Mouse (Mus musculus) neural tube, embryonic 11.5 days (tissue): ENCODE measurements around the gene Zfp131. TPM values are rescaled to one million over a fixed set of nuclear protein-coding genes. Genes with fewer than 3 reads are reported as not detected.
"Not testable (repeated sequence)": the region's sequence is repeated elsewhere in the genome, so short reads cannot be mapped to it uniquely, and the experiment has no call there.

ENCODE experiments used
- ATAC-seq: fragments of 200-750 bp; cut with Nextera tagmentation; 2 replicates; pipeline ENCODE4 v1.8.0; 2017; ENCODE audit warnings: moderate number of reproducible peaks, mild to moderate bottlenecking, moderate TSS enrichment, moderate library complexity; ENCODE audit not compliant: insufficient read depth, low FRiP score, low TSS enrichment
- DNase-seq: peaks from one replicate; pipeline ENCODE4 v3.0.0-alpha.2; 2015; ENCODE audit warnings: low spot score
- H3K27ac ChIP-seq: fragments of 300-500 bp; sonication (generic); 2 replicates; pipeline ENCODE4 v1.5.1; 2014; ENCODE audit warnings: low read depth, mild to moderate bottlenecking, low read length
- H3K27me3 ChIP-seq: fragments of 300-500 bp; sonication (generic); 2 replicates; pipeline ENCODE4 v1.6.1; 2014; ENCODE audit warnings: mild to moderate bottlenecking, low read length, mixed read lengths; ENCODE audit not compliant: control insufficient read depth, insufficient read depth
- H3K36me3 ChIP-seq: fragments of 300-500 bp; sonication (generic); 2 replicates; pipeline ENCODE4 v1.6.1; 2014; ENCODE audit warnings: mild to moderate bottlenecking, low read length, moderate library complexity, mixed read lengths; ENCODE audit not compliant: control insufficient read depth, insufficient read depth
- H3K4me1 ChIP-seq: fragments of 300-500 bp; sonication (generic); 2 replicates; pipeline ENCODE4 v1.6.1; 2014; ENCODE audit warnings: low read length, mixed read lengths; ENCODE audit not compliant: control insufficient read depth, insufficient read depth
- H3K4me2 ChIP-seq: fragments of 300-500 bp; sonication (generic); 2 replicates; pipeline ENCODE4 v1.6.1; 2014; ENCODE audit warnings: low read depth, mild to moderate bottlenecking, moderate library complexity
- H3K4me3 ChIP-seq: fragments of 300-500 bp; sonication (generic); 2 replicates; pipeline ENCODE4 v1.5.1; 2014; ENCODE audit warnings: low read depth, low read length
- H3K9ac ChIP-seq: fragments of 300-500 bp; sonication (generic); 2 replicates; pipeline ENCODE4 v1.6.1; 2014; ENCODE audit warnings: mild to moderate bottlenecking, low read length
- H3K9me3 ChIP-seq: fragments of 300-500 bp; sonication (generic); 2 replicates; pipeline ENCODE4 v1.6.1; 2016; ENCODE audit warnings: low read length; ENCODE audit not compliant: control insufficient read depth
- WGBS: fragments of 180-500 bp; shearing (Covaris S2); extraction: QIAGEN DNeasy Blood & Tissue Kit; methylation state at CpG from one replicate; pipeline ENCODE4 v1.1.7; 2014; 5-methylcytosine and 5-hydroxymethylcytosine counted together
- polyA plus RNA-seq: library from polyadenylated mRNA; unstranded; fragments of >200 nt; fragmentation: Nextera tagmentation; extraction: Ambion mirVana; gene quantifications from 2 replicates; pipeline ENCODE4 v1.2.1, GENCODE M21; 2014

Gene Zfp131
- 40.6 and 42.4 TPM in 2 replicates for polyA plus RNA-seq

- Histone ChIP-seq H3K4me3 (peak within 1 kb of the TSS; percentile 57), H3K9ac (peak within 1 kb of the TSS; percentile 74), H3K27ac (peak within 1 kb of the TSS; percentile 69), H3K9me3 (no peaks in the 10 kb centered on the region), H3K36me3 (peaks cover 4% of the 10 kb centered on the region), H3K4me1 (peaks cover 8% of the 10 kb centered on the region; the same call in 1 of the 2 replicates), H3K4me2 (peak within 1 kb of the TSS; percentile 78), H3K27me3 (no peaks in the 10 kb centered on the region)
- ATAC-seq (peak; percentile 96), DNase-seq (peak; percentile 97)
- under 1% methylated on average over 44 of the region's 86 CpGs for WGBS
Observed at GRCm38 (mm10) chr13:119790761-119791579, at the start of gene Zfp131. Zfp131 (minus strand) TSS chr13:119790889.

- H3K27me3 ChIP-seq, H3K4me1 ChIP-seq, H3K9ac ChIP-seq, H3K27ac ChIP-seq, H3K4me2 ChIP-seq, H3K9me3 ChIP-seq, H3K4me3 ChIP-seq, ATAC-seq, H3K36me3 ChIP-seq: not testable (repeated sequence)
- 31% methylated on average over 6 of the region's 6 CpGs for WGBS
- peak; percentile 10 for DNase-seq
Observed at GRCm38 (mm10) chr13:119839982-119840381, 49.3 kb upstream of the Zfp131 start.

GRCm38 (mm10) chr13:119837719-119838337 lies 47.1 kb upstream of the Zfp131 start:
- H3K9me3 ChIP-seq, H3K4me3 ChIP-seq, H3K4me2 ChIP-seq, H3K27me3 ChIP-seq, H3K27ac ChIP-seq, H3K36me3 ChIP-seq, H3K9ac ChIP-seq, H3K4me1 ChIP-seq: not testable (repeated sequence)
- ATAC-seq = peak; percentile 54; the same call in 1 of the 2 replicates
- 4% methylated on average over 14 of the region's 23 CpGs for WGBS
- DNase-seq = peak; percentile 72

GRCm38 (mm10) chr13:119836324-119836811 lies 45.7 kb upstream of the Zfp131 start:
- not testable (repeated sequence) for H3K4me1 ChIP-seq, H3K27ac ChIP-seq, H3K4me3 ChIP-seq, H3K9me3 ChIP-seq, H3K9ac ChIP-seq, H3K36me3 ChIP-seq, H3K27me3 ChIP-seq
- DNase-seq (peak; percentile 53), ATAC-seq (peak; percentile 80)
- H3K4me2 ChIP-seq = peak overlapping the region; percentile 27
- 15% methylated on average over 22 of the region's 23 CpGs for WGBS

GRCm38 (mm10) chr13:119835320-119836056 lies 44.8 kb upstream of the Zfp131 start, which contains the start of gene D13Ertd608e:
D13Ertd608e (plus strand) TSS chr13:119836006.
- H3K9ac ChIP-seq, H3K9me3 ChIP-seq, H3K27ac ChIP-seq, H3K4me3 ChIP-seq, H3K4me1 ChIP-seq, H3K36me3 ChIP-seq, H3K27me3 ChIP-seq: not testable (repeated sequence)
- peak within 1 kb of the TSS; percentile 27 for H3K4me2 ChIP-seq
- ATAC-seq (peak; percentile 58), DNase-seq (peak; percentile 58)
- WGBS = 19% methylated on average over 18 of the region's 25 CpGs

GRCm38 (mm10) chr13:119830116-119830515 lies 39.4 kb upstream of the Zfp131 start, which contains the start of gene AF067063:
AF067063 (minus strand) TSS chr13:119830216.
- not testable (repeated sequence) for H3K27ac ChIP-seq, H3K4me2 ChIP-seq, H3K4me3 ChIP-seq, H3K36me3 ChIP-seq, H3K27me3 ChIP-seq, H3K9ac ChIP-seq, ATAC-seq, DNase-seq, H3K4me1 ChIP-seq, H3K9me3 ChIP-seq

GRCm38 (mm10) chr13:119817579-119818206 lies 27.0 kb upstream of the Zfp131 start:
- Histone ChIP-seq H3K4me2 (no peak overlapping the region), H3K27me3 (no peaks in the 10 kb centered on the region), H3K9me3 (no peaks in the 10 kb centered on the region), H3K27ac (no peak overlapping the region), H3K36me3 (no peaks in the 10 kb centered on the region), H3K9ac (no peak overlapping the region), H3K4me3 (no peak overlapping the region), H3K4me1 (no peaks in the 10 kb centered on the region)
- DNase-seq (no peak), ATAC-seq (no peak)
- 23% methylated on average over 2 of the region's 2 CpGs for WGBS

- H3K27ac ChIP-seq = no peak overlapping the region
- H3K4me3 ChIP-seq = no peak overlapping the region
- ATAC-seq = no peak
- no peak overlapping the region for H3K4me2 ChIP-seq
- no peak for DNase-seq
- no peaks in the 10 kb centered on the region for H3K9me3 ChIP-seq
- no peaks in the 10 kb centered on the region for H3K4me1 ChIP-seq
- 68% methylated on average over 8 of the region's 8 CpGs for WGBS
- no peaks in the 10 kb centered on the region for H3K27me3 ChIP-seq
- H3K9ac ChIP-seq = no peak overlapping the region
- H3K36me3 ChIP-seq = no peaks in the 10 kb centered on the region
Observed at GRCm38 (mm10) chr13:119816798-119817197, 26.1 kb upstream of the Zfp131 start.
